Mouse (Mus musculus) MEL (cell line): Measurements from ENCODE around the gene Tmem170. TPM values are rescaled to one million over a fixed set of nuclear protein-coding genes. Genes with fewer than 3 reads are reported as not detected.
A peak's percentile ranks its signal among the peaks of the same experiment; 100 is the strongest.

ENCODE experiments used
- DNase-seq: peaks from one replicate; pipeline ENCODE4 v3.0.0; 2011; ENCODE audit warnings: low read depth, low spot score
- H3K27ac ChIP-seq: 2 replicates; pipeline ENCODE4 v1.5.1; 2012; ENCODE audit warnings: low read depth, mild to moderate bottlenecking, control low read depth, low read length, moderate library complexity; ENCODE audit not compliant: control insufficient read depth
- H3K27me3 ChIP-seq, 2 experiments: fragments of 150-350 bp in 1 of 2; sonication (generic) in 1 of 2; 2 replicates each; pipeline ENCODE4 v1.6.1; 2012; ENCODE audit warnings: low read length in 2 of 2, mild to moderate bottlenecking in 2 of 2, improper control_type of control experiment in 1 of 2, moderate library complexity in 1 of 2; ENCODE audit not compliant: insufficient read depth in 2 of 2, control insufficient read depth in 1 of 2
- H3K36me3 ChIP-seq, 2 experiments: 2 replicates each; pipeline ENCODE4 v1.6.1; 2012 to 2014; ENCODE audit warnings: low read length in 2 of 2, improper control_type of control experiment in 1 of 2, inconsistent platforms in 1 of 2, mild to moderate bottlenecking in 1 of 2; ENCODE audit not compliant: insufficient read depth in 2 of 2, control insufficient read depth in 1 of 2
- H3K4me1 ChIP-seq, 2 experiments: fragments of 150-350 bp in 1 of 2; sonication (generic) in 1 of 2; 2 replicates each; pipeline ENCODE4 v1.6.1; 2012; ENCODE audit warnings: low read length in 2 of 2, improper control_type of control experiment in 1 of 2, mild to moderate bottlenecking in 1 of 2; ENCODE audit not compliant: insufficient read depth in 2 of 2, control insufficient read depth in 1 of 2
- H3K4me3 ChIP-seq, 2 experiments: fragments of 150-350 bp in 1 of 2; sonication (generic) in 1 of 2; 2 replicates each; pipeline ENCODE4 v1.5.1; 2012; ENCODE audit warnings: low read depth in 2 of 2, low read length in 2 of 2, mild to moderate bottlenecking in 2 of 2, moderate library complexity in 2 of 2, control low read depth in 1 of 2, improper control_type of control experiment in 1 of 2; ENCODE audit not compliant: control insufficient read depth in 1 of 2, insufficient read depth in 1 of 2
- H3K79me2 ChIP-seq: 2 replicates; pipeline ENCODE4 v1.6.1; 2012; ENCODE audit warnings: mild to moderate bottlenecking, low read length, moderate library complexity; ENCODE audit not compliant: control insufficient read depth, poor library complexity, insufficient read depth
- H3K9ac ChIP-seq: 2 replicates; pipeline ENCODE4 v1.6.1; 2012; ENCODE audit warnings: low read depth, mild to moderate bottlenecking, control low read depth, low read length, moderate library complexity; ENCODE audit not compliant: control insufficient read depth, poor library complexity, severe bottlenecking
- H3K9me3 ChIP-seq: fragments of 150-350 bp; sonication (generic); replicated peaks from 2 replicates; pipeline ENCODE4 v1.6.1; 2012; ENCODE audit warnings: mild to moderate bottlenecking, low read length, improper control_type of control experiment, moderate library complexity; ENCODE audit not compliant: insufficient read depth
- BHLHE40 ChIP-seq: IDR thresholded peaks from 2 replicates; pipeline ENCODE4 v1.6.1; 2012; ENCODE audit warnings: low read depth, mild to moderate bottlenecking, inconsistent platforms, low read length, improper control_type of control experiment, borderline replicate concordance
- CHD2 ChIP-seq: IDR thresholded peaks from 2 replicates; pipeline ENCODE4 v1.6.1; 2011; ENCODE audit warnings: low read length, improper control_type of control experiment
- CTCF ChIP-seq, 3 experiments: IDR thresholded peaks in 2 of 3; conservative IDR thresholded peaks in 1 of 3; 2 replicates each; pipeline ENCODE4 v1.5.1; 2011 to 2012; ENCODE audit warnings: low read length in 3 of 3, low read depth in 2 of 3, mild to moderate bottlenecking in 2 of 3, improper control_type of control experiment in 1 of 3, inconsistent platforms in 1 of 3, mixed read lengths in 1 of 3, moderate library complexity in 1 of 3; ENCODE audit not compliant: control insufficient read depth in 1 of 3, insufficient read depth in 1 of 3, poor library complexity in 1 of 3, severe bottlenecking in 1 of 3
- E2F4 ChIP-seq: IDR thresholded peaks from 2 replicates; pipeline ENCODE4 v1.6.1; 2011; ENCODE audit warnings: low read depth, low read length, improper control_type of control experiment, borderline replicate concordance
- ELF1 ChIP-seq: IDR thresholded peaks from 2 replicates; pipeline ENCODE4 v1.6.1; 2014; ENCODE audit warnings: low read depth, mild to moderate bottlenecking, inconsistent platforms, low read length, improper control_type of control experiment, moderate library complexity
- EP300 ChIP-seq, 2 experiments: IDR thresholded peaks; 2 replicates each; pipeline ENCODE4 v1.6.1; 2011; ENCODE audit warnings: improper control_type of control experiment in 2 of 2, low read length in 2 of 2, low read depth in 1 of 2, mild to moderate bottlenecking in 1 of 2
- ETS1 ChIP-seq: IDR thresholded peaks from 2 replicates; pipeline ENCODE4 v1.6.1; 2012; ENCODE audit warnings: low read depth, mild to moderate bottlenecking, inconsistent platforms, low read length, improper control_type of control experiment, moderate library complexity
- GABPA ChIP-seq: IDR thresholded peaks from 2 replicates; pipeline ENCODE4 v1.6.1; 2012; ENCODE audit warnings: low read depth, mild to moderate bottlenecking, inconsistent platforms, low read length, improper control_type of control experiment, moderate library complexity
- GATA1 ChIP-seq: IDR thresholded peaks from 2 replicates; pipeline ENCODE4 v1.6.1; 2011; ENCODE audit warnings: low read depth, low read length, improper control_type of control experiment
- HCFC1 ChIP-seq: IDR thresholded peaks from 2 replicates; pipeline ENCODE4 v1.6.1; 2012; ENCODE audit warnings: low read depth, mild to moderate bottlenecking, inconsistent platforms, low read length, improper control_type of control experiment, moderate library complexity
- JUND ChIP-seq: IDR thresholded peaks from 2 replicates; pipeline ENCODE4 v1.6.1; 2011; ENCODE audit warnings: low read depth, mild to moderate bottlenecking, improper control_type of control experiment, low read length
- KAT2A ChIP-seq: conservative IDR thresholded peaks from 2 replicates; pipeline ENCODE4 v1.6.1; 2012; ENCODE audit warnings: low read depth, low read length, improper control_type of control experiment, inconsistent platforms
- MAFK ChIP-seq: IDR thresholded peaks from 2 replicates; pipeline ENCODE4 v1.6.1; 2011; ENCODE audit warnings: low read depth, mild to moderate bottlenecking, low read length, improper control_type of control experiment, borderline replicate concordance
- MAX ChIP-seq: IDR thresholded peaks from 2 replicates; pipeline ENCODE4 v1.6.1; 2011; ENCODE audit warnings: low read length, improper control_type of control experiment
- MEF2A ChIP-seq: IDR thresholded peaks from 2 replicates; pipeline ENCODE4 v1.6.1; 2014; ENCODE audit warnings: low read depth, mild to moderate bottlenecking, inconsistent platforms, low read length, improper control_type of control experiment; ENCODE audit not compliant: poor library complexity, insufficient replicate concordance, severe bottlenecking; ENCODE audit errors: extremely low read depth
- MXI1 ChIP-seq: IDR thresholded peaks from 2 replicates; pipeline ENCODE4 v1.6.1; 2011; ENCODE audit warnings: mild to moderate bottlenecking, low read depth, low read length, improper control_type of control experiment
- MYC ChIP-seq: IDR thresholded peaks from 2 replicates; pipeline ENCODE4 v1.6.1; 2011; ENCODE audit warnings: low read depth, mild to moderate bottlenecking, low read length, improper control_type of control experiment, moderate library complexity
- NELFE ChIP-seq: IDR thresholded peaks from 2 replicates; pipeline ENCODE4 v1.6.1; 2011; ENCODE audit warnings: low read depth, low read length, improper control_type of control experiment
- NRF1 ChIP-seq: IDR thresholded peaks from 2 replicates; pipeline ENCODE4 v1.6.1; 2014; ENCODE audit warnings: low read depth, mild to moderate bottlenecking, inconsistent platforms, low read length, improper control_type of control experiment, moderate library complexity; ENCODE audit not compliant: poor library complexity, insufficient read depth, severe bottlenecking
- POLR2A ChIP-seq, 2 experiments: IDR thresholded peaks; 2 replicates each; pipeline ENCODE4 v1.6.1; 2011 to 2012; ENCODE audit warnings: low read length in 2 of 2, mild to moderate bottlenecking in 2 of 2, control low read depth in 1 of 2, improper control_type of control experiment in 1 of 2, low read depth in 1 of 2, moderate library complexity in 1 of 2; ENCODE audit not compliant: control insufficient read depth in 1 of 2, insufficient read depth in 1 of 2, poor library complexity in 1 of 2
- POLR2AphosphoS2 ChIP-seq: IDR thresholded peaks from 2 replicates; pipeline ENCODE4 v1.6.1; 2011; ENCODE audit warnings: low read length, improper control_type of control experiment
- POLR2AphosphoS5 ChIP-seq: IDR thresholded peaks from 2 replicates; pipeline ENCODE4 v1.6.1; 2012; ENCODE audit warnings: low read depth, borderline replicate concordance, mild to moderate bottlenecking, inconsistent platforms, low read length, moderate library complexity, mixed read lengths
- RAD21 ChIP-seq: IDR thresholded peaks from 2 replicates; pipeline ENCODE4 v1.6.1; 2011; ENCODE audit warnings: mild to moderate bottlenecking, low read depth, low read length, improper control_type of control experiment
- RCOR1 ChIP-seq: IDR thresholded peaks from 2 replicates; pipeline ENCODE4 v1.6.1; 2012; ENCODE audit warnings: low read depth, mild to moderate bottlenecking, inconsistent platforms, low read length, improper control_type of control experiment
- SIN3A ChIP-seq: IDR thresholded peaks from 2 replicates; pipeline ENCODE4 v1.6.1; 2012; ENCODE audit warnings: low read length, improper control_type of control experiment, inconsistent platforms
- SMC3 ChIP-seq: IDR thresholded peaks from 2 replicates; pipeline ENCODE4 v1.6.1; 2011; ENCODE audit warnings: low read depth, low read length, improper control_type of control experiment
- TAL1 ChIP-seq: IDR thresholded peaks from 2 replicates; pipeline ENCODE4 v1.6.1; 2012; ENCODE audit warnings: mild to moderate bottlenecking, inconsistent platforms, low read length, moderate library complexity, mixed read lengths
- TBP ChIP-seq: IDR thresholded peaks from 2 replicates; pipeline ENCODE4 v1.8.0; 2011; ENCODE audit warnings: low read depth, low read length, improper control_type of control experiment
- TCF12 ChIP-seq: IDR thresholded peaks from 2 replicates; pipeline ENCODE4 v1.6.1; 2014; ENCODE audit warnings: low read depth, mild to moderate bottlenecking, inconsistent platforms, low read length, improper control_type of control experiment, moderate library complexity
- UBTF ChIP-seq: IDR thresholded peaks from 2 replicates; pipeline ENCODE4 v1.6.1; 2012; ENCODE audit warnings: low read depth, mild to moderate bottlenecking, inconsistent platforms, low read length, improper control_type of control experiment, moderate library complexity, borderline replicate concordance; ENCODE audit not compliant: insufficient read depth
- USF1 ChIP-seq: IDR thresholded peaks from 2 replicates; pipeline ENCODE4 v1.6.1; 2014; ENCODE audit warnings: low read depth, mild to moderate bottlenecking, inconsistent platforms, low read length, improper control_type of control experiment, moderate library complexity
- USF2 ChIP-seq, 2 experiments: IDR thresholded peaks; 2 replicates each; pipeline ENCODE4 v1.6.1; 2011 to 2012; ENCODE audit warnings: improper control_type of control experiment in 2 of 2, low read length in 2 of 2, borderline replicate concordance in 1 of 2, inconsistent platforms in 1 of 2, low read depth in 1 of 2, mild to moderate bottlenecking in 1 of 2; ENCODE audit not compliant: insufficient read depth in 1 of 2
- ZC3H11A ChIP-seq: IDR thresholded peaks from 2 replicates; pipeline ENCODE4 v1.6.1; 2012; ENCODE audit warnings: low read depth, mild to moderate bottlenecking, inconsistent platforms, low read length, improper control_type of control experiment
- ZKSCAN1 ChIP-seq: IDR thresholded peaks from 2 replicates; pipeline ENCODE4 v1.6.1; 2012; ENCODE audit warnings: low read depth, mild to moderate bottlenecking, inconsistent platforms, low read length, improper control_type of control experiment, moderate library complexity
- ZMIZ1 ChIP-seq: IDR thresholded peaks from 2 replicates; pipeline ENCODE4 v1.6.1; 2012; ENCODE audit warnings: low read depth, mild to moderate bottlenecking, inconsistent platforms, low read length, improper control_type of control experiment, moderate library complexity
- ZNF384 ChIP-seq: IDR thresholded peaks from 2 replicates; pipeline ENCODE4 v1.6.1; 2012; ENCODE audit warnings: low read depth, mild to moderate bottlenecking, inconsistent platforms, low read length, improper control_type of control experiment
- polyA plus RNA-seq, 2 experiments: library from polyadenylated mRNA; stranded (reverse) in 1 of 2; unstranded in 1 of 2; fragments of >175 nt in 1 of 2; fragments of >200 nt in 1 of 2; gene quantifications; 2 replicates each; pipeline versions ENCODE4 v1.2.1 to v1.2.4; 2012; ENCODE audit warnings: low replicate concordance in 2 of 2, low read depth in 1 of 2; ENCODE audit not compliant: insufficient read length in 2 of 2, insufficient read depth in 1 of 2, missing spikeins in 1 of 2
- total RNA-seq: library from RNA; depleted of rRNA; stranded (reverse); fragments of 300-350 nt; gene quantifications from 2 replicates; pipeline ENCODE4 v1.2.3, GENCODE M21; 2012

The Tmem170 gene
- total and polyA plus RNA-seq, 3 experiments, result 2.9 to 4.6 TPM; not detected in 1

DNA sequence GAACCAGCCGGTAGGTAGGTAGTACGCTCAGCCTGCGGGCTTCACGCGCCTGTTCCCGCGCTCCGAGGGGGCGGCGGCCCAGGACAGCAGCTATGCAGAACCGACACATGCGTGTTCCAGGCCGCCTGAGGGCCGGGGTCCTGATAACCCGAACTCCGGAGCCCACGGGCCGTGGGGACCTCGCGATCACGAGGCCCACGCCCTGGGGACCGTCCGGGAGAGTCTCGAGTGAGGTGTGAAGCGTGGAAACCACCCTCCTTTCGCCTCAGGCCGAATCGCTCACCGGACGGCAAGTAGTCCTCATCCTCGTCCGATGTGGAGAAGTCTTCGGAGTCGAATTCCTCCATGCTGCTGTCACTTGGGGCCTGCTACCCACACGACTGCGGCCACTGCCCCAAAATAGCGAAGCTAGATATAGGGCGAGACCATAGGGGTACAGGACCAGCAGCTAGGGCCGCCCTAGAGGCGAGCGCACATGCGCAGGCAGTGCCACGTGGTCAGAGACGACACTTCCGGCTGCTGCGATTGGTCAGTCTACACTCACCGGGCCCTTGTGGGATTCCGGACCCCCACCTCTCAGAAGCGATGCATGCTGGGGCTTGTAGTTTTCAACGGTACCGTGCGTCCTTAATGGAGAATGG, 22.6 kb downstream of the Tmem170 start, which contains the start of gene Cfdp1:
TSS of gene Cfdp1 (minus strand) at position 431 of the 641 bp plus-strand sequence.
- H3K4me3 ChIP-seq, result peak within 1 kb of the TSS; percentile 72 to 75
- H3K9me3 ChIP-seq, result no peaks in the 10 kb centered on the region
- peak within 1 kb of the TSS; percentile 18 for H3K27ac ChIP-seq
- peak; percentile 98 for DNase-seq
- H3K36me3 ChIP-seq, result peaks cover under 1 to 17% of the 10 kb centered on the region in 2 experiments; a peak in 2 of 4 replicates
- H3K9ac ChIP-seq, result peak within 1 kb of the TSS; percentile 70
- peaks cover 0 to 12% of the 10 kb centered on the region in 2 experiments; a peak in 3 of 4 replicates for H3K4me1 ChIP-seq
- peaks cover 46% of the 10 kb centered on the region for H3K79me2 ChIP-seq
- H3K27me3 ChIP-seq, result no peaks in the 10 kb centered on the region
- TF ChIP-seq E2F4, result no peak; the same call in 1 of the 2 replicates
- TF ChIP-seq SIN3A, result peak; percentile 95
- TF ChIP-seq RCOR1, result no peak
- TF ChIP-seq ZNF384, result no peak
- no peak for TF ChIP-seq ZMIZ1
- peak; percentile 43; the same call in 1 of the 2 replicates for TF ChIP-seq POLR2AphosphoS2
- TF ChIP-seq ETS1, result no peak; the same call in 1 of the 2 replicates
- peak; percentile 80 for TF ChIP-seq TBP
- peak; percentile 95 for TF ChIP-seq KAT2A
- no peak for TF ChIP-seq RAD21
- TF ChIP-seq HCFC1, result peak; percentile 98
- TF ChIP-seq MAFK, result no peak
- TF ChIP-seq ELF1, result peak; percentile 84
- no peak for TF ChIP-seq GABPA
- TF ChIP-seq TCF12, result peak; percentile 34; the same call in 1 of the 2 replicates
- TF ChIP-seq JUND, result no peak
- peak; percentile 100 for TF ChIP-seq USF1
- TF ChIP-seq ZC3H11A, result no peak
- TF ChIP-seq UBTF, result no peak
- no peak for TF ChIP-seq SMC3
- no peak for TF ChIP-seq EP300 (IDR thresholded peaks at IDR 0.05; ENCODE audit: low read depth in 1 of 2, low read length in 2 of 2)
- peak; percentile 94 for TF ChIP-seq NRF1
- no peak for TF ChIP-seq BHLHE40
- TF ChIP-seq MXI1, result peak; percentile 79
- peak; percentile 70 for TF ChIP-seq NELFE
- TF ChIP-seq MYC, result peak; percentile 98
- peak; percentile 100 for TF ChIP-seq MAX
- TF ChIP-seq USF2 (IDR thresholded peaks at IDR 0.05; ENCODE audit: borderline replicate concordance in 1 of 2, insufficient read depth in 1 of 2, low read depth in 1 of 2, low read length in 2 of 2), result peak; percentile 71 to 91; a peak in 3 of 4 replicates
- no peak for TF ChIP-seq TAL1
- TF ChIP-seq CHD2, result no peak; the same call in 1 of the 2 replicates
- TF ChIP-seq GATA1, result no peak
- TF ChIP-seq CTCF (IDR thresholded peaks at IDR 0.05 in 2 of 3, conservative IDR thresholded peaks at IDR 0.05 in 1 of 3; ENCODE audit: control insufficient read depth in 1 of 3, insufficient read depth in 1 of 3, low read depth in 2 of 3, low read length in 3 of 3, poor library complexity in 1 of 3, severe bottlenecking in 1 of 3), result no peak
- no peak for TF ChIP-seq MEF2A
- TF ChIP-seq POLR2AphosphoS5, result no peak
- no peak for TF ChIP-seq ZKSCAN1
- peak; percentile 84 to 86 for TF ChIP-seq POLR2A (IDR thresholded peaks at IDR 0.05; ENCODE audit: control insufficient read depth in 1 of 2, insufficient read depth in 1 of 2, low read depth in 1 of 2, low read length in 2 of 2, poor library complexity in 1 of 2)
